Mouse (Mus musculus): ENCODE measurements around the gene Nova2.

DNA sequence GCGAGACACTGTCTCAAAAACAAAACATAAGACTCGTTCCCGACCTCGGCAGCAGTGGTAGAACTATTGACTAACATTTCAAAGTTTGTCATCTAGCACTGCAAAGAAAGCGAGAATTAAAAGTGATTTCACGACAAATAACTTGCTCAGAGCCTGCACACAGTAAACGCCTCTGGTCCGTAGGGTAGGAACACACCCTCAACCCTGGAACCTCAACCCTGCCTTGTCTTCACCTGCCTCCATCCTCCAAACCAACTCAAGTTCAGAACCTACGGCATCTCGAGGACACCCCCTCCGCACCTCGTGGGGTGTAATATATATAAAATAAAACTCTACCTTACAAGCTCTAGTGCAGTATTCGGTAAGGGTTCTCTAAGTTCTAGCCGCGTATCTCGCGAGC, 15.9 kb upstream of the Nova2 start:
- TF ChIP-seq POLR2A (IDR thresholded peaks at IDR 0.05; ENCODE audit: insufficient read depth, low read depth, low read length) (no peak), CTCF (IDR thresholded peaks at IDR 0.05) (no peak), EP300 (IDR thresholded peaks at IDR 0.05; ENCODE audit: insufficient read depth, low read depth, low read length) (no peak)

Measured in heart, adult 2 months (tissue).